Mouse (Mus musculus) neural tube, embryonic 15.5 days (tissue): Measurements from ENCODE around the gene Fbxl19. TPM values are rescaled to one million over a fixed set of nuclear protein-coding genes. Genes with fewer than 3 reads are reported as not detected.
A peak's percentile ranks its signal among the peaks of the same experiment; 100 is the strongest.

ENCODE experiments used
- ATAC-seq: fragments of 200-750 bp; cut with Nextera tagmentation; 2 replicates; pipeline ENCODE4 v1.8.0; 2017; ENCODE audit warnings: mild to moderate bottlenecking, moderate TSS enrichment, moderate library complexity; ENCODE audit not compliant: low FRiP score
- H3K27ac ChIP-seq: fragments of 300-500 bp; sonication (generic); replicated peaks from 2 replicates; pipeline ENCODE4 v1.5.1; 2015; ENCODE audit warnings: mild to moderate bottlenecking, inconsistent platforms
- H3K27me3 ChIP-seq: fragments of 300-500 bp; sonication (generic); replicated peaks from 2 replicates; pipeline ENCODE4 v1.6.1; 2015; ENCODE audit warnings: inconsistent platforms
- H3K36me3 ChIP-seq: fragments of 300-500 bp; sonication (generic); 2 replicates; pipeline ENCODE4 v1.6.1; 2015; ENCODE audit warnings: inconsistent platforms
- H3K4me1 ChIP-seq: fragments of 300-500 bp; sonication (generic); 2 replicates; pipeline ENCODE4 v1.6.1; 2015; ENCODE audit warnings: inconsistent platforms
- H3K4me2 ChIP-seq: fragments of 300-500 bp; sonication (generic); 2 replicates; pipeline ENCODE4 v1.6.1; 2015; ENCODE audit warnings: inconsistent platforms, mild to moderate bottlenecking, moderate library complexity
- H3K4me3 ChIP-seq: fragments of 300-500 bp; sonication (generic); replicated peaks from 2 replicates; pipeline ENCODE4 v1.5.1; 2015; ENCODE audit warnings: mild to moderate bottlenecking, inconsistent platforms
- H3K9ac ChIP-seq: fragments of 300-500 bp; sonication (generic); replicated peaks from 2 replicates; pipeline ENCODE4 v1.6.1; 2015; ENCODE audit warnings: mild to moderate bottlenecking, inconsistent platforms
- H3K9me3 ChIP-seq: fragments of 300-500 bp; sonication (generic); replicated peaks from 2 replicates; pipeline ENCODE4 v1.6.1; 2016; ENCODE audit warnings: inconsistent platforms
- WGBS: fragments of 180-500 bp; shearing (Covaris S2); methylation state at CpG from one replicate; pipeline ENCODE4 v1.1.7; 2015; ENCODE audit warnings: mixed read lengths; 5-methylcytosine and 5-hydroxymethylcytosine counted together
- polyA plus RNA-seq: library from polyadenylated mRNA; unstranded; fragments of >200 nt; fragmentation: Nextera tagmentation; extraction: Ambion mirVana; gene quantifications from 2 replicates; pipeline ENCODE4 v1.2.1, GENCODE M21; 2015

The Fbxl19 gene
- polyA plus RNA-seq, 1 experiment from 2014 or later, result 8.7 TPM

DNA sequence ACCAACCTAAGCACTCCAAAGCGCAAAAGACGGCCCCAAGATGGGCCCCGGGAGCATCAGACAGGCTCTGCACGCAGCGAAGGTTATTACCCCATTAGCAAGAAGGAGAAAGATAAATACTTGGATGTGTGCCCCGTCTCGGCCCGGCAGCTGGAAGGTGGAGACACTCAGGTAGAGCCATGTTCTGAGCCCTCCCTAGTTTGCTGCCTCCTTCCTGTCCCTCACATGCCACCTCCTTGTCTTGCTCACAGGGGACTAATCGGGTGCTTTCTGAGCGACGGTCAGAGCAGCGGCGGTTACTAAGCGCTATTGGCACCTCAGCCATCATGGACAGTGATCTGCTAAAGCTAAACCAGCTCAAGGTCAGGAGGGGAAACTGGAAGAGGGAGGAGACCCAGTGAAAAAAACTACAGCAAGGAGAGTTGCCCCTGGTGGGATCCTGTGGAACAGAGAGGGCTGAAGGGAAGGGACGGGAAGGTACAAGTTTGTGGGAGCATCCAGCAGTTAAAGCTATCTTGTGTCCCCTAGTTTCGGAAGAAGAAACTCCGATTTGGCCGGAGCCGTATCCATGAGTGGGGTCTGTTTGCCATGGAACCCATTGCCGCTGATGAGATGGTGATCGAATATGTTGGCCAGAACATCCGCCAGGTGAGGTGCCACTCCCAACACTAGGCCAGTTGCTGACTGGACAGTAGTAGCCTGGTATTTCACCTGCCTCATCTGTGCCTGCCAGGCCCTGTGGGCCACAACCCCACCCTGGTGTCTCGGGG is 52.9 kb downstream of the Fbxl19 start:
- H3K9ac ChIP-seq, result no peak overlapping the region
- WGBS, result 92% methylated on average over 23 of the region's 23 CpGs
- H3K4me3 ChIP-seq, result no peak overlapping the region
- no peak for ATAC-seq
- peaks cover 10% of the 10 kb centered on the region for H3K4me1 ChIP-seq
- no peaks in the 10 kb centered on the region for H3K27me3 ChIP-seq
- H3K36me3 ChIP-seq, result peaks cover 77% of the 10 kb centered on the region
- H3K27ac ChIP-seq, result no peak overlapping the region
- no peak overlapping the region for H3K4me2 ChIP-seq
- H3K9me3 ChIP-seq, result no peaks in the 10 kb centered on the region

DNA sequence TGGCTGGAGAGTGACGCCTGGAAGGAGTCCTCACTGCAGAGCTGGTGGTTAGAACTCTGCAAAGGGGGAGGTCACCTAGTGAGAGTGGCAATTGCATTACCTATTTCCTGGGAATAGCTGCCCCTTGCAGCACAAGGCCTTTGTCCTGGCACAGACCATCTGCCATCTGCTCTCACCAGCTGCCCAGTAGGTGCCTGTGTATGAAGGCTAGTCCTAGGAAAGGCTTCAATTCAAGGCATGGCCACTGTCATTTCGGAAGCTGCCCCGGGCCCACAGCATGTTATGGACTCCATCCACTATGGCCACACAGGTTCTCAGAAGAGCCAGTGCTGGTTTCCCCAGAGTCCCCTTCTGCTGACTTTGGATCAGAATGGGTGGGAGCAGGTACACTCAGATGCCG is 54.2 kb downstream of the Fbxl19 start:
- Histone ChIP-seq H3K4me2 (no peak overlapping the region), H3K27ac (no peak overlapping the region), H3K36me3 (peaks cover 68% of the 10 kb centered on the region), H3K4me3 (no peak overlapping the region), H3K4me1 (peaks cover 10% of the 10 kb centered on the region), H3K9me3 (no peaks in the 10 kb centered on the region), H3K27me3 (no peaks in the 10 kb centered on the region), H3K9ac (no peak overlapping the region)
- WGBS, result 91% methylated on average over 4 of the region's 4 CpGs
- no peak for ATAC-seq

DNA sequence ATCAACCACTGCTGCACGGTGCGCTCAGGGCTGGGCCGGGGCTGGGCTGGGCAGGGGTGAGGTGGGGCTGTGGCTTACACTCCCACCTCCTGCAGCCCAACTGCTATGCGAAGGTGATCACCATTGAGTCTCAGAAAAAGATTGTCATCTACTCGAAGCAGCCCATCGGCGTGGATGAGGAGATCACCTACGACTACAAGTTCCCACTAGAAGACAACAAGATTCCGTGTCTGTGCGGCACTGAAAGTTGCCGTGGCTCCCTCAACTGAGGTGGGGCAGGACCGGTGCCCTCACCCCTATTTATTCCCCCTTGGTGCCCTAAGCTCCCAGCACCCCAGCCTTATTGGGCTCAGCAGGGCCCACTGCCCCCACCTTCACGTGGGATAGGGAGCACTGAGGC is 54.9 kb downstream of the Fbxl19 start:
- H3K9me3 ChIP-seq, result no peaks in the 10 kb centered on the region
- WGBS, result 92% methylated on average over 13 of the region's 13 CpGs
- ATAC-seq, result no peak
- no peak overlapping the region for H3K9ac ChIP-seq
- no peak overlapping the region for H3K27ac ChIP-seq
- H3K36me3 ChIP-seq, result peaks cover 65% of the 10 kb centered on the region
- H3K4me3 ChIP-seq, result no peak overlapping the region
- no peak overlapping the region for H3K4me2 ChIP-seq
- H3K27me3 ChIP-seq, result no peaks in the 10 kb centered on the region
- peaks cover 10% of the 10 kb centered on the region for H3K4me1 ChIP-seq

DNA sequence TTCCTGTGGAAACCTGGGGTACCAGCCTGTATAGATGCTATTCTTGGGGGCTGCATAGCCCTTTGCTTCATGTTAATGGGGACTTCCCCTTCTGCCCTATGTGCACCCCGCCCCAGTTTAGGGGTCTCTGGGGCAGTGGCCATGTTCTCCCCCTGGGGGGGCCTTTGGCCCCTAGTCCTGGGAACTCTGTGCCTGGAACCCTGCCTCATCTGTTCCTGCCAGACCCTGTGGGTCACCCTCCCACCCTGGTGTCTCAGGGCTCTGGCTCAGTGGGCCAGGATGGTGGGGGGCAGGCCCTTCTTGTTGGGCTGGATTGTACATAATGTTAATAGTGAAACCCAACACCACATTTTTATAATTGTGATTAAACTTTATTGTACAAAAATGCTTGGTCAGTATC is 55.4 kb downstream of the Fbxl19 start:
- peaks cover 65% of the 10 kb centered on the region for H3K36me3 ChIP-seq
- 94% methylated on average over 1 of the region's 1 CpGs for WGBS

DNA sequence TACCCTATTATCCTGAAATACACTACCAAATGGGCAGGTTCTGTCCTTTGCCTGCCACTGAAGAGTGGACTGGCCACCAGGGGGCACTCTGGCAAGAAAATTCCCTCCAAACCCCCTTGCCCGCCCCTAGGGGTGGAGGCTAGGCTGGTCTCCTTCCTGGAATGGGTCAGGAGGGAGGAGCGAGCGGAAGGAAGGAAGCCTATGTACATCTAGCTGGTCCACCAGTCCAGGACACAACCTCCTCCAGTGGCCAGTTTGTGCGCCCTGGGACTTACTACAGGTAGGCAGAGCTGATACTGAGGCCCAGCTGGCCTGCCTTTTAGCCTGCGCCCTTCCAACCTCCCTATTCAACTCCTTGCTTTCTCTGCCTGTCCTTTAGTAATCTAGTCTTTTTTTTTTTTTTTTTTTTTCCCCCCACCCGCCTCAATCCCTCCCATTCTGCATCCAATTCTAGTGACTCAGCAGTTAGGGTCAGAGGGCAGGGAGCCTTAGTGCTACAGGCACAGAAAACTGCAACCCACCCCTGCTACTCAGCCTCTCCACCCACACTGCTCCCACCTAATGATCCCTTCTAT is 56.2 kb downstream of the Fbxl19 start, which contains the start of gene Hsd3b7:
Gene Hsd3b7, plus strand, starts transcription at position 170 of the 575 bp plus-strand sequence.
- peaks cover 65% of the 10 kb centered on the region for H3K36me3 ChIP-seq
- H3K4me2 ChIP-seq, result peak within 1 kb of the TSS; percentile 35
- H3K4me3 ChIP-seq, result 0 out of 2 replicates have a peak within 1 kb of the TSS, but pooled peaks have one; percentile 9
- ATAC-seq, result peak; percentile 56
- 0 out of 2 replicates have a peak within 1 kb of the TSS, but pooled peaks have one; percentile 41 for H3K27ac ChIP-seq
- no peak within 1 kb of the TSS for H3K9ac ChIP-seq
- H3K4me1 ChIP-seq, result peaks cover 10% of the 10 kb centered on the region
- 38% methylated on average over 4 of the region's 6 CpGs for WGBS
- no peaks in the 10 kb centered on the region for H3K27me3 ChIP-seq
- H3K9me3 ChIP-seq, result no peaks in the 10 kb centered on the region

More for the DNA sequence above, 55.4 kb downstream of the Fbxl19 start:
- H3K27me3 ChIP-seq, result no peaks in the 10 kb centered on the region
- no peak for ATAC-seq
- no peak overlapping the region for H3K9ac ChIP-seq
- 0 out of 2 replicates have a peak overlapping the region, but pooled peaks have one; percentile 1 for H3K27ac ChIP-seq
- H3K4me2 ChIP-seq, result no peak overlapping the region
- no peaks in the 10 kb centered on the region for H3K9me3 ChIP-seq
- H3K4me3 ChIP-seq, result no peak overlapping the region
- H3K4me1 ChIP-seq, result peaks cover 10% of the 10 kb centered on the region

DNA sequence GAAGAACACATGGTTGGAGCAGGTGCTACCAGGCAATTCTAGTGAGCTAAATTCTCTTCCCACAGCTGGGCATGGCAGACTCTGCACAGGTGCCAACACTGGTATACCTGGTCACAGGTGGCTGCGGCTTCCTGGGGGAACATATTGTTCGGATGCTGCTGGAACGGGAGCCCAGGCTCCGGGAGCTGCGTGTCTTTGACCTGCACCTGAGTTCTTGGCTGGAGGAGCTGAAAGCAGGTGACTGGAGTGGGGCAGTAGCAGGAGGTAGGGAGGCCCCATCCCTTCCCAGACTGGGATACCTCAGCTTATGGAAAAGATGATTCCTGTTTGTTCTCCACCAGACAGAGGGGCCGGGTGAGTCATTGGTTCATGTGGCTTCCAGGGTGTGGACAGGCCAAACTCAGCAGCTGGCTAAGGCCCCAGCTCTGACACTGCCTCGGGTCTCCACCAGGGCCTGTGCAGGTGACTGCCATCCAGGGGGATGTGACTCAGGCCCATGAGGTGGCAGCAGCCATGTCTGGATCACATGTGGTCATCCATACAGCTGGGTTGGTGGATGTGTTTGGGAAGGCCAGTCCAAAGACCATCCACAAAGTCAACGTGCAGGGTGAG is 56.8 kb downstream of the Fbxl19 start:
- H3K4me2 ChIP-seq, result peak overlapping the region; percentile 35
- H3K27ac ChIP-seq, result 0 out of 2 replicates have a peak overlapping the region, but pooled peaks have one; percentile 41
- H3K27me3 ChIP-seq, result no peaks in the 10 kb centered on the region
- peaks cover 61% of the 10 kb centered on the region for H3K36me3 ChIP-seq
- H3K4me1 ChIP-seq, result peaks cover 10% of the 10 kb centered on the region
- no peak for ATAC-seq
- no peak overlapping the region for H3K9ac ChIP-seq
- no peak overlapping the region for H3K4me3 ChIP-seq
- no peaks in the 10 kb centered on the region for H3K9me3 ChIP-seq
- 92% methylated on average over 8 of the region's 8 CpGs for WGBS

DNA sequence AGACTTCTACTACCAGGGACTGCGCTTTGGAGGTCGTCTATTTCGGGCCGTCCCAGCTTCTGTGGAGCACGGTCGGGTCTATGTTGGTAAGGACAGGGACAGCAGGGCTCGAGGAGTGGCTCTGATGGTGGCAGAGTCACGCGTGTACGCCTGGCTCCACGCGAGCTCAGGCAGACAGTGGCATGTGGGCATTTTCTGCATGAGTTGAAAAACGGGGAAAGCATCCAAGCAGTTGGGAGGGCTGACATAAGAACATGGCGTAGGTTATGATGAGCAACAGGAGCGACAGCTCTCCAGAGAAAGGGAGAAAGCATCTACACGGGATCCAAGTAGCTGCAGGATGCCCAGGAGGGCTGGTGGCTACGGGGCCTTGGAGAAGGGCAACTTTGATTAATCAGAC is 58.0 kb downstream of the Fbxl19 start:
- ATAC-seq, result no peak
- no peaks in the 10 kb centered on the region for H3K27me3 ChIP-seq
- H3K27ac ChIP-seq, result no peak overlapping the region
- no peak overlapping the region for H3K4me2 ChIP-seq
- 94% methylated on average over 17 of the region's 17 CpGs for WGBS
- H3K4me3 ChIP-seq, result no peak overlapping the region
- no peaks in the 10 kb centered on the region for H3K9me3 ChIP-seq
- peaks cover 10% of the 10 kb centered on the region for H3K4me1 ChIP-seq
- peaks cover 56% of the 10 kb centered on the region for H3K36me3 ChIP-seq
- no peak overlapping the region for H3K9ac ChIP-seq

DNA sequence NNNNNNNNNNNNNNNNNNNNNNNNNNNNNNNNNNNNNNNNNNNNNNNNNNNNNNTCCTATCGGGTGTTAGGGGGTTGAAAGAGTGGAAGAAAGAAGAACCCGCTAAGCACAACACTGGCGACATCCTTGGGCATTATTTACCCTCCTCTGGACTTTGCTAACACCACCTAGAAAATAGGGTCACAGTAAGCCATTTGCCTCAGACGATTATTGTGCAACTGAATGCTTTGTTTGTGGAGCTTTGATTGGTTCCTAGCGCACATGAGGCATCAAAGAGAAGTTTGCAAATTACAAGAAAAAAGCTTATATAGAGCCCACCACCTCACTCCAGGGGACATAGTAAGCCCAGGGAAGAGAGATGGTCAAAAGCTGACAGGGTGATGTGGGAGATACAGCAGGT is 64.5 kb downstream of the Fbxl19 start:
- no peaks in the 10 kb centered on the region for H3K4me1 ChIP-seq

DNA sequence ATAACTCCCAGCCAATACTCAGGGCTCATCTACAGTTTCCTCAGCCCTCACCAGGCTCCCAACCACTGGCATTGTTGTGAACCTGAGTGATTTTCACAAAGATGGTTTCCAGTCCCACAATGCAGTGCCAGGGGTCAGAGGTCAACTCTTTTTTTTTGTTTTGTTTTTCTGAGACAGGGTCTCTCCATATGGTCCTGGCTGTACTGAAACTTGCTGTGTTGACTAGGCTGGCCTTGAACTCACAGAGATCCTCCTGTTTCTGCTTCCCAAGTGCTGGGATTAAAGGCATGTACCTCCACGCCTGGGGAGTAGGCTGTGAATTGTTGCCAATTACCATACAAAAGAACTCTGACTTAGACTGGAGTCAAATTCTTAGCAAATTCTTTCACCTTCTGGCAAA is 65.5 kb downstream of the Fbxl19 start:
- no peak overlapping the region for H3K4me3 ChIP-seq
- WGBS, result 86% methylated on average over 1 of the region's 1 CpGs
- no peak overlapping the region for H3K9ac ChIP-seq
- peaks cover 82% of the 10 kb centered on the region for H3K36me3 ChIP-seq
- no peaks in the 10 kb centered on the region for H3K4me1 ChIP-seq
- H3K9me3 ChIP-seq, result no peaks in the 10 kb centered on the region
- no peak overlapping the region for H3K4me2 ChIP-seq
- no peak overlapping the region for H3K27ac ChIP-seq
- no peak for ATAC-seq
- H3K27me3 ChIP-seq, result no peaks in the 10 kb centered on the region

More for the DNA sequence above, 64.5 kb downstream of the Fbxl19 start:
- Histone ChIP-seq H3K9ac (no peak overlapping the region), H3K4me2 (no peak overlapping the region), H3K9me3 (no peaks in the 10 kb centered on the region), H3K27me3 (no peaks in the 10 kb centered on the region), H3K36me3 (peaks cover 78% of the 10 kb centered on the region), H3K4me3 (no peak overlapping the region), H3K27ac (no peak overlapping the region)
- WGBS, result 58% methylated on average over 5 of the region's 5 CpGs
- ATAC-seq, result no peak

DNA sequence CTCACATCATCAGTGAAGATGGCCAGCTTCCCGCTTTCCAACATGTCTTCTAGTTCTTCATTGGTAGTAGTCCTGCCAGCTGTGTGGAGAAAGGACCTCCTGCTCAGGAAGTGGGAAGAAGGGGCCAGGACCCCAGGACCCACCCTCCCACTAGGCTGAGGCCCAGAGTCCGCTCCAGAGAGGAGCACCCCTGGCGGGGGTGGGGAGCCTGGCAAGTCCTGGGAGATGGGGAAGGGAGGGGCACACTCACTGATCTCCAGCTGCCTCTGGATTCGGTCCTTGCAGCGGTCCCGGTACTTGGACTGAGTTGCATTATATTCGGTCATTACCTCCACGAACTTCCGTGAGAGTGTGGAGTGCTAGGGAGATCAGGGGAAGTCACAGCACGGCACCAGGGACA is 66.3 kb downstream of the Fbxl19 start:
- Histone ChIP-seq H3K27me3 (no peaks in the 10 kb centered on the region), H3K27ac (no peak overlapping the region), H3K36me3 (peaks cover 82% of the 10 kb centered on the region), H3K4me1 (no peaks in the 10 kb centered on the region), H3K4me2 (no peak overlapping the region), H3K9me3 (no peaks in the 10 kb centered on the region), H3K9ac (no peak overlapping the region), H3K4me3 (no peak overlapping the region)
- ATAC-seq, result no peak
- WGBS, result 86% methylated on average over 10 of the region's 10 CpGs

DNA sequence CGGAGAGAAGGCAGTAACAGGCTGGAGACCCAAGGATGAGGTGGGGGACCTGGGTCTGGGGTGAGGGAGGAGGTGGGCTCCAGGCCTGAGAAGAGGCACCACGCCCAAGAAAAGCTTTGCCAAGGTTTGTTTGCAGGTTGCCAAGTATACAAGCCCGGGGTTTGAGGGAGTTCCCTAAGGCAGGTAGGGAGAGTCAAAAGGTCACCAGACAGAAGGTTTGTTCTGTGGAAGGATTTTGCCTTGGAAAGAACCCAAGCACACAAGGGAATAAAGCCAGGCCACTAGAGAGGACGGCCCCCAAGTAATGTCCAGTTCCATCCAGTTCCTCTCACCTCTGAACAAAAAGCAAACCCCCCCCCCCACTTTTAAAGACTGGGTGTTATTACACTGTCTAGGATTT is 66.9 kb downstream of the Fbxl19 start:
- Histone ChIP-seq H3K4me2 (no peak overlapping the region), H3K4me3 (no peak overlapping the region), H3K9me3 (no peaks in the 10 kb centered on the region), H3K27ac (no peak overlapping the region), H3K27me3 (no peaks in the 10 kb centered on the region), H3K4me1 (0 out of 2 replicates have a peak, but pooled peaks cover 3% of the 10 kb centered on the region), H3K36me3 (peaks cover 84% of the 10 kb centered on the region), H3K9ac (no peak overlapping the region)
- ATAC-seq, result no peak
- WGBS, result 84% methylated on average over 4 of the region's 4 CpGs

DNA sequence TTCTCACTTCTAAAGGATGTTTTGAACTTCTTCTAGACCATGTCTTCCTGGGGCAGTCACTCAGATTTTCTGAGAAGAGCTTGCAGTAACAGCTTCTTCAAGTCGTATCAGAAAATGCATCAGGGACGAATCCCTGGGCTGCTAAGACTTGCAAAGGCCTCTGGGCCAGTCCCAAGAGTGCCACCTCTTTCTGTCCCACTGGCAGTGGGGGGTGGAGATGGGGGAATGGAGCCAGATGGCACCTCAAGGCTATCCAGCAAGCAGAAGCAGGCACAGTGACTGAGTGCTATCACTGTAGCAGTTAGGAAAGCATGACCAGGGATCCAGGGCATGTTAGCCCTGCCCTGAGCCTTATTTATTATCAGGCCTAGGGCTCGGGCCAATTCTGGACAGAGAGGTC is 67.9 kb downstream of the Fbxl19 start:
- Histone ChIP-seq H3K4me3 (no peak overlapping the region), H3K4me1 (0 out of 2 replicates have a peak, but pooled peaks cover 3% of the 10 kb centered on the region), H3K9me3 (no peaks in the 10 kb centered on the region), H3K36me3 (peaks cover 77% of the 10 kb centered on the region), H3K9ac (no peak overlapping the region), H3K4me2 (no peak overlapping the region), H3K27ac (no peak overlapping the region), H3K27me3 (no peaks in the 10 kb centered on the region)
- no peak for ATAC-seq
- 83% methylated on average over 3 of the region's 3 CpGs for WGBS
